Comparison of ENCODE assay signal across 10 mouse cellular contexts in genomic region chr4:9019241-9020110, GRCm38 (mm10).
DNase-seq lines count a peak whose midpoint lies in the region; ATAC-seq lines count a peak whose summit lies in the region.
"Had no signal": no experiment of that assay in that cellular context is flagged by ENCODE, and none has a peak within 500 bp of the region (broad histone marks: within the 10 kb centered on the region; RNA-seq: fewer than 3 reads in every experiment).

No protein-coding gene starts in this region.

- peaks cover 26% of the 10 kb centered on the region for H3K4me1 ChIP-seq in embryonic facial prominence, embryonic 15.5 days
- H3K4me1 ChIP-seq in heart, embryonic 11.5 days (ENCODE audit: control insufficient read depth, insufficient read depth, low read length): peaks cover 15% of the 10 kb centered on the region

- no peaks in the 10 kb centered on the region for H3K9me3 ChIP-seq in embryonic facial prominence, embryonic 15.5 days (replicated peaks)
- no peaks in the 10 kb centered on the region for H3K9me3 ChIP-seq in heart, embryonic 11.5 days (replicated peaks; ENCODE audit: control insufficient read depth, low read length)

- peak overlapping the region; percentile 21; the same call in 1 of the 2 replicates for H3K4me2 ChIP-seq in embryonic facial prominence, embryonic 15.5 days (replicated peaks)
- no peak overlapping the region for H3K4me2 ChIP-seq in heart, embryonic 11.5 days

- H3K27me3 ChIP-seq in embryonic facial prominence, embryonic 15.5 days: peaks cover 13% of the 10 kb centered on the region
- no peaks in the 10 kb centered on the region for H3K27me3 ChIP-seq in heart, embryonic 11.5 days (ENCODE audit: control insufficient read depth, insufficient read depth, low read length)

- peak; percentile 43 for DNase-seq in embryo, embryonic 11 days
- DNase-seq in embryo, embryonic 10 days (ENCODE audit: low spot score): no peak
- DNase-seq in cerebellum, adult 11 months: peak; percentile 81
- peak; percentile 60 to 87 for DNase-seq in layer of hippocampus, postnatal 14 days (ENCODE audit: low spot score in 2 of 2)
- DNase-seq in heart, adult 18-20 months: no peak
- DNase-seq: kidney, adult 2 months had no signal

- ATAC-seq in embryonic facial prominence, embryonic 15.5 days (ENCODE audit: insufficient number of reproducible peaks, low FRiP score, low TSS enrichment, low read depth): no peak
- no peak for ATAC-seq in heart, embryonic 11.5 days (replicated peaks; ENCODE audit: insufficient number of reproducible peaks, low FRiP score, low TSS enrichment)
- no peak for ATAC-seq in inflammation-experienced regulatory T-cells, adult 6 months

- 41% methylated on average over 22 of the region's 22 CpGs for WGBS in embryonic facial prominence, embryonic 15.5 days
- WGBS in heart, embryonic 11.5 days (ENCODE audit: insufficient replicate concordance): 80% methylated on average over 22 of the region's 22 CpGs

- H3K4me3 ChIP-seq in embryonic facial prominence, embryonic 15.5 days (replicated peaks): no peak overlapping the region
- no peak overlapping the region for H3K4me3 ChIP-seq in heart, embryonic 11.5 days (ENCODE audit: low read depth, low read length)
- H3K4me3 ChIP-seq: myocyte had no signal

- H3K27ac ChIP-seq in embryonic facial prominence, embryonic 15.5 days (replicated peaks): no peak overlapping the region
- no peak overlapping the region for H3K27ac ChIP-seq in heart, embryonic 11.5 days (ENCODE audit: low read depth, low read length)

- no peaks in the 10 kb centered on the region for H3K36me3 ChIP-seq in embryonic facial prominence, embryonic 15.5 days
- no peaks in the 10 kb centered on the region for H3K36me3 ChIP-seq in heart, embryonic 11.5 days (ENCODE audit: control insufficient read depth, insufficient read depth, low read length)

- no peak overlapping the region for H3K9ac ChIP-seq in embryonic facial prominence, embryonic 15.5 days
- H3K9ac ChIP-seq in heart, embryonic 11.5 days (ENCODE audit: low read depth, low read length): no peak overlapping the region

Comparison
In these comparisons a context has a peak if more than half of its experiments do, and no peak if none do; other contexts are left out.
1. DNase-seq: peak in embryo, embryonic 11 days (single experiment), cerebellum, adult 11 months (single experiment) and layer of hippocampus, postnatal 14 days (2 of 2); none in embryo, embryonic 10 days (single experiment) and heart, adult 18-20 months (0 of 2).